Mouse (Mus musculus) forebrain, embryonic 15.5 days (tissue): ENCODE results near the gene Arrdc5. TPM values are rescaled to one million over a fixed set of nuclear protein-coding genes. Genes with fewer than 3 reads are reported as not detected.
"Not testable (repeated sequence)": the region's sequence is repeated elsewhere in the genome, so short reads cannot be mapped to it uniquely, and the experiment has no call there.

Source experiments
- ATAC-seq: fragments of 200-750 bp; cut with Nextera tagmentation; replicated peaks from 2 replicates; pipeline ENCODE4 v1.8.0; 2017; ENCODE audit warnings: mild to moderate bottlenecking, moderate TSS enrichment, moderate library complexity
- H3K27ac ChIP-seq: fragments of 300-500 bp; sonication (generic); replicated peaks from 2 replicates; pipeline ENCODE4 v1.5.1; 2015; ENCODE audit warnings: mild to moderate bottlenecking, inconsistent platforms
- H3K27me3 ChIP-seq: fragments of 300-500 bp; sonication (generic); 2 replicates; pipeline ENCODE4 v1.6.1; 2015; ENCODE audit warnings: inconsistent platforms
- H3K36me3 ChIP-seq: fragments of 300-500 bp; sonication (generic); 2 replicates; pipeline ENCODE4 v1.6.1; 2015; ENCODE audit warnings: mild to moderate bottlenecking, inconsistent platforms
- H3K4me1 ChIP-seq: fragments of 300-500 bp; sonication (generic); 2 replicates; pipeline ENCODE4 v1.6.1; 2015; ENCODE audit warnings: inconsistent platforms
- H3K4me2 ChIP-seq: fragments of 300-500 bp; sonication (generic); replicated peaks from 2 replicates; pipeline ENCODE4 v1.6.1; 2015; ENCODE audit warnings: mild to moderate bottlenecking, inconsistent platforms
- H3K4me3 ChIP-seq: fragments of 300-500 bp; sonication (generic); 2 replicates; pipeline ENCODE4 v1.5.1; 2015; ENCODE audit warnings: mild to moderate bottlenecking, inconsistent platforms
- H3K9ac ChIP-seq: fragments of 300-500 bp; sonication (generic); replicated peaks from 2 replicates; pipeline ENCODE4 v1.6.1; 2015; ENCODE audit warnings: mild to moderate bottlenecking, inconsistent platforms
- H3K9me3 ChIP-seq: fragments of 300-500 bp; sonication (generic); 2 replicates; pipeline ENCODE4 v1.6.1; 2016; ENCODE audit warnings: inconsistent platforms
- WGBS: fragments of 180-500 bp; shearing (Covaris S2); methylation state at CpG from one replicate; pipeline ENCODE4 v1.1.7; 2015; ENCODE audit warnings: mixed read lengths; 5-methylcytosine and 5-hydroxymethylcytosine counted together
- polyA plus RNA-seq: library from polyadenylated mRNA; unstranded; fragments of >200 nt; fragmentation: Nextera tagmentation; extraction: Ambion mirVana; gene quantifications from 2 replicates; pipeline ENCODE4 v1.2.1, GENCODE M21; 2015

Arrdc5 gene
- polyA plus RNA-seq, 1 experiment from 2014 or later, result not detected

GRCm38 (mm10) chr17:56272644-56273043 is 27.4 kb downstream of the Arrdc5 start:
- Histone ChIP-seq H3K9me3 (no peaks in the 10 kb centered on the region), H3K4me2 (no peak overlapping the region), H3K9ac (no peak overlapping the region), H3K4me3 (no peak overlapping the region), H3K27ac (no peak overlapping the region), H3K36me3 (no peaks in the 10 kb centered on the region), H3K4me1 (peaks cover 26% of the 10 kb centered on the region), H3K27me3 (no peaks in the 10 kb centered on the region)
- 79% methylated on average over 3 of the region's 3 CpGs for WGBS
- no peak for ATAC-seq

- H3K27me3 ChIP-seq, result no peaks in the 10 kb centered on the region
Measured at GRCm38 (mm10) chr17:56271609-56272253, 28.4 kb downstream of the Arrdc5 start.

GRCm38 (mm10) chr17:56269741-56270140 is 30.3 kb downstream of the Arrdc5 start:
- WGBS, result 73% methylated on average over 3 of the region's 3 CpGs
- peaks cover 12% of the 10 kb centered on the region for H3K4me1 ChIP-seq

More at GRCm38 (mm10) chr17:56271609-56272253, 28.4 kb downstream of the Arrdc5 start:
- WGBS, result 88% methylated on average over 12 of the region's 12 CpGs
- Histone ChIP-seq H3K4me3 (no peak overlapping the region), H3K36me3 (no peaks in the 10 kb centered on the region), H3K4me2 (no peak overlapping the region), H3K27ac (no peak overlapping the region), H3K9ac (no peak overlapping the region), H3K9me3 (no peaks in the 10 kb centered on the region), H3K4me1 (peaks cover 20% of the 10 kb centered on the region)
- no peak for ATAC-seq

DNA sequence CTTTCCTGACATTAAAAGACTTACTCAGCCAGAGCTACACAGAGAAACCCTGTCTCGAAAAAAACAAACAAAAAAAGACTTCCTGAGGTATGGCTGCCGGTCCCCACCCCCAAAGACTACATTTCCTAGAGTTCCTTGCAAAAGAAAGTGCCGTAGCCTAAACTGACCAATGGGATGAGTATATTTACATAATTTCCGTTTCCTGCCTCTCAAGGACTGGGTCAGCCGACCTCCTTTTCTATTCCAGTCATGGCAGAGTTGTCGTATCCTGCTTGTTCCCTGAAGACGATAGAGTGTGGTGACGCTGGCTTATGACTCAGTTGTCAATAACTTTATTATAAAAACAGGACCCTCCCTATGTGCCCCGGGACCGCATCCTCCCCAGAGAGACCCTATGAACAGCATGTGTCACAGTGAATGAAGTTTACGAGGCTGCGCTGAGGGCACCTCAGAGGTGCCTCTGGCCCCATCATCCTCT is 30.9 kb downstream of the Arrdc5 start:
- peak overlapping the region; percentile 47 for H3K9ac ChIP-seq
- H3K27ac ChIP-seq, result peak overlapping the region; percentile 74
- no peaks in the 10 kb centered on the region for H3K27me3 ChIP-seq
- H3K36me3 ChIP-seq, result 0 out of 2 replicates have a peak, but pooled peaks cover 3% of the 10 kb centered on the region
- peak; percentile 88 for ATAC-seq
- WGBS, result 17% methylated on average over 12 of the region's 12 CpGs
- H3K9me3 ChIP-seq, result no peaks in the 10 kb centered on the region
- peaks cover 12% of the 10 kb centered on the region for H3K4me1 ChIP-seq
- H3K4me3 ChIP-seq, result peak overlapping the region; percentile 42
- peak overlapping the region; percentile 78 for H3K4me2 ChIP-seq

More at GRCm38 (mm10) chr17:56269741-56270140, 30.3 kb downstream of the Arrdc5 start:
- Histone ChIP-seq H3K9me3 (no peaks in the 10 kb centered on the region), H3K27me3 (no peaks in the 10 kb centered on the region), H3K27ac (peak overlapping the region; percentile 74; the same call in 1 of the 2 replicates), H3K9ac (peak overlapping the region; percentile 47), H3K36me3 (0 out of 2 replicates have a peak, but pooled peaks cover 3% of the 10 kb centered on the region), H3K4me2 (peak overlapping the region; percentile 78), H3K4me3 (peak overlapping the region; percentile 42)
- ATAC-seq, result peak; percentile 24; the same call in 1 of the 2 replicates

DNA sequence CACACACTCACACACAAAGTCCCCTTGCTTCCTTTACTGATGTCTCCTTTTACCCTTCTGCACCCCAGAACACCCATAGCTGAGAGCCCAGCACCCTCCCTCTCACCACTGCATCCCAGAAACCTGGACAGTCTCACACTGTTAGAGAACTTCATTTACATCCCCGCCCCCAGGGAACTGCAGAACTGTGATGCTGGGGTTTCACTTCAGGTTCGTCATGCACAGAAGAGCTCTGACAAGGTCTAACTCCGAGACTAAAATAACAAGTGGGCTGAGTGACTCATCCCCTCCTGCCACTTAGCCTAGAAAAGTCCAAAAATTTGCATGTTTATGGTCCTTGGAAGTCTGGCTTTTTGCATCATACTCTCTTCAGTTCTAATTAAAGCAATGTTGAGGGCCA is 33.8 kb downstream of the Arrdc5 start:
- no peak overlapping the region for H3K4me3 ChIP-seq
- H3K27me3 ChIP-seq, result no peaks in the 10 kb centered on the region
- no peak for ATAC-seq
- peaks cover 24% of the 10 kb centered on the region for H3K36me3 ChIP-seq
- H3K4me1 ChIP-seq, result peaks cover 33% of the 10 kb centered on the region
- H3K9ac ChIP-seq, result no peak overlapping the region
- H3K27ac ChIP-seq, result no peak overlapping the region
- H3K4me2 ChIP-seq, result no peak overlapping the region
- H3K9me3 ChIP-seq, result no peaks in the 10 kb centered on the region
- WGBS, result 61% methylated on average over 3 of the region's 3 CpGs

DNA sequence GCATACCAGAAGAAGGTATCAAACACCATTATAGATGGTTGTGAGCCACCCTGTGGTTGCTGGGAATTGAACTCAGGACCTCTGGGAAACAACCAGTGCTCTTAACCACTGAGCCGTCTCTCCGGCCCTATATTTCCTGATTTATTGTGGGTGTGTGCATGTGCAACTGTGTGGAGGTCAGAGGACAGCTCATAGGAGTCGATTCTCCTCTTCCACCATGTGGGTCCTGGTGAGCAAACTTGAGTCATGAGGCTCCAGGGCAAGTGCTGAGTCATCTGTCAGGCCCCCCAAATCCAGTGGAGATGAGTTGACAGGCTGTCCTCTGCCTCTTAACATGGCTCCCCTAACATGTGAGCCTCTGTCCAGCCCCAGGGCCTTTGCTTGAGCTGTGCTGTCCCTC is 34.2 kb downstream of the Arrdc5 start:
- no peak for ATAC-seq
- 93% methylated on average over 3 of the region's 3 CpGs for WGBS
- H3K9ac ChIP-seq, result no peak overlapping the region
- H3K27me3 ChIP-seq, result no peaks in the 10 kb centered on the region
- peaks cover 28% of the 10 kb centered on the region for H3K36me3 ChIP-seq
- peaks cover 37% of the 10 kb centered on the region for H3K4me1 ChIP-seq
- H3K9me3 ChIP-seq, result no peaks in the 10 kb centered on the region
- no peak overlapping the region for H3K4me3 ChIP-seq
- H3K4me2 ChIP-seq, result no peak overlapping the region
- H3K27ac ChIP-seq, result no peak overlapping the region

DNA sequence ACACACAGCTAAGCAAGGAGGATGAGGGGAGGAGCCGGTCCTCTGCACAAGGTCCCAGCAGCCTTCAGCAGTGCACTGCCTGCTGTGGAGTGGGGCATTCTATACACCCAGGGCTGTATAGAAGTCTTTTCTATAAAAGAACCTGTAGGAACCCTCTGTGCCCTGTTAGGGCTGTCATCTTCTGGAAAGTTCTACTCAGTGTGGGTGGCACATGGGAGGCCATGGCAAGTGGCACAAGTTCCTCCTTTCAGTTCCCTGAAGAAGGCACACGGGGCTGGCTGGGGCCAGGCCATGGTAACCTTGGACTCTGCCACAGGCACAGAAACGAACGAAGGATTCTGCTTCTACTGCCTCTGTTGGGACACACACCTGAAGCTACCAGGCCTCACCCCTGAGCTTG is 35.1 kb downstream of the Arrdc5 start:
- no peak for ATAC-seq
- no peak overlapping the region for H3K27ac ChIP-seq
- 92% methylated on average over 4 of the region's 4 CpGs for WGBS
- H3K4me2 ChIP-seq, result no peak overlapping the region
- peaks cover 46% of the 10 kb centered on the region for H3K4me1 ChIP-seq
- H3K36me3 ChIP-seq, result peaks cover 37% of the 10 kb centered on the region
- H3K4me3 ChIP-seq, result no peak overlapping the region
- no peaks in the 10 kb centered on the region for H3K9me3 ChIP-seq
- no peak overlapping the region for H3K9ac ChIP-seq
- H3K27me3 ChIP-seq, result no peaks in the 10 kb centered on the region

GRCm38 (mm10) chr17:56264020-56264419 is 36.1 kb downstream of the Arrdc5 start:
- H3K36me3 ChIP-seq, result peaks cover 47% of the 10 kb centered on the region
- ATAC-seq, result peak; percentile 61
- H3K27me3 ChIP-seq, result no peaks in the 10 kb centered on the region
- no peak overlapping the region for H3K27ac ChIP-seq
- WGBS, result 18% methylated on average over 8 of the region's 8 CpGs
- no peak overlapping the region for H3K4me3 ChIP-seq
- no peaks in the 10 kb centered on the region for H3K9me3 ChIP-seq
- peaks cover 47% of the 10 kb centered on the region for H3K4me1 ChIP-seq
- no peak overlapping the region for H3K4me2 ChIP-seq
- no peak overlapping the region for H3K9ac ChIP-seq

DNA sequence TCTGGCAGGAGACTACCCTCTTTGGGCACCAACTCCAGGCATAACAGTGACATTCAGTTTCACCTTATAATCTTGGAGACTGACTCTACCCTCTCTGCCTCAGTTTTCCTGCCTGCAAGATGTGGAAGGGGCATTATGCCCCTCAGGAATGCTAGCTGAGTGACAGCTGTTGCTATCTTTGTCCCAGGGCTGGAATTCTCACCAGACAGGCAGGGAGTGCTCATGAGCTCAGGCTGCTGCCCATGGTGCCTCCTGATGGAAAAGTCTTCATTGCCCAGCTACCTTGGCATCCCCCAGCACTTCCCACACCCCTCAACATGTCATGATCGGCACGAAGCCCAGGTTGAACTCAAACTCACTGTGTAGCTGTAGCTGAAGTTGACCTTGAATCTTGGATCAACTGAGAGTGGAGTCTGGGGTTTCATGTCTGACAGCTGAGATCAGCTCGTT is 37.4 kb downstream of the Arrdc5 start:
- no peaks in the 10 kb centered on the region for H3K27me3 ChIP-seq
- peaks cover 54% of the 10 kb centered on the region for H3K36me3 ChIP-seq
- H3K27ac ChIP-seq, result no peak overlapping the region
- no peak overlapping the region for H3K4me2 ChIP-seq
- no peak overlapping the region for H3K4me3 ChIP-seq
- H3K4me1 ChIP-seq, result peaks cover 57% of the 10 kb centered on the region
- no peaks in the 10 kb centered on the region for H3K9me3 ChIP-seq
- 91% methylated on average over 3 of the region's 3 CpGs for WGBS
- ATAC-seq, result no peak
- no peak overlapping the region for H3K9ac ChIP-seq

DNA sequence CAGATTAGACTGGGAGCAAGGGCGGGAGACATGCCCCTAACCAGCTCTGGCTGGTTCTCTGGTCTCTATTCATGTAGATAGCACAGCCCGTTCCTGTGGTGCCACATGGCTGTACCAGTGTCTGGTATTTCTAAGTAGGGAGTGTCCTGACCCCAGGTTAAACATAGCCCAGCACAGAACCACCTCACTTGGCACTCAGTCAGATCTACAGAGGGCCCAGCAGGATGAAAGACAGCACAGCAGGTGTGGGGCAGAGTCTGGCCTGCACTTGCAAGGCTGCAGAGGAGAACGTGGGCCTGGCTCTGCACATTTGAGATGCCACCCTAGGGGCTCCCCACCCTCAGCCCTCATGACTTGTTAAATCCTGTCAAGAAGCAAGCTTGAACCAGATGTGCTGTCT is 38.9 kb downstream of the Arrdc5 start:
- H3K4me1 ChIP-seq, result peaks cover 61% of the 10 kb centered on the region
- H3K4me2 ChIP-seq, result no peak overlapping the region
- H3K9me3 ChIP-seq, result no peaks in the 10 kb centered on the region
- H3K36me3 ChIP-seq, result peaks cover 56% of the 10 kb centered on the region
- no peak for ATAC-seq
- no peaks in the 10 kb centered on the region for H3K27me3 ChIP-seq
- H3K27ac ChIP-seq, result no peak overlapping the region
- H3K9ac ChIP-seq, result no peak overlapping the region
- H3K4me3 ChIP-seq, result no peak overlapping the region
- 75% methylated on average over 3 of the region's 3 CpGs for WGBS

DNA sequence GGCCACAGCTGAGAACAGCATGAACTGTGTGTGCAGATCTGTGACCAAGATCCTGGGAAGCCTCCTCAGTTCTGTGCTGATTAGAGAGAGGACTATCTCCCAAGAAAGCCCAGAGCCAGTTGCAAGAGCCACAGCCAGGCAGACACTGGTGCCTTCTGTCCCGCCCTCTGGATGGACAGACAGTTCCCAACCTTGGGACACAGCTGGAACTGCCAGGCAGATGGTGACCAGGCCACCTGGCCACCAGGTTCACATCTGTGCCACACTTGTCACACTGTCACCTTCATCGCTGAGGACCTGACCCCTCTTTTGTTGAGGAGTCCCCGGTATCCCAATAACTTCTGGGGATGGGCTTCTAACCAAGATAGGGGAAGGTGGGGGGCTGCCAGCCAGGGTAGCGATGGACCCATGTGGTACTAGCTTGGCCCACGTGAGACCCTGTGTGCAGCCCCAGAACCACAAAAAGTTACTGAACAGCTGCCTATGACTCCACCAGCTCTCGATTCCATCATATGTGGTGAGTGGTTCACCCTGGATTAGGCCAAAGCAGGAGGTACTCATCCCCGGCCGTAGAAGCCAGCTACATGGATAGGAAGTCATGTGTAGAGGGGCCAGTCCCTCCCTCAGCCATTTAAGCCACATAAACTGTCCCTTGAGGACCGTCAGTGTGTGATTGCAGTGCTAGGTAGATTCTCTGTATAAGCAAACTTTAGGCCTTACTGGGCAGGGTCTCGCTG is 40.6 kb downstream of the Arrdc5 start:
- H3K27ac ChIP-seq, result no peak overlapping the region
- H3K4me3 ChIP-seq, result no peak overlapping the region
- H3K4me2 ChIP-seq, result peak overlapping the region; percentile 6; the same call in 1 of the 2 replicates
- no peaks in the 10 kb centered on the region for H3K27me3 ChIP-seq
- H3K4me1 ChIP-seq, result peaks cover 72% of the 10 kb centered on the region
- no peak for ATAC-seq
- peaks cover 53% of the 10 kb centered on the region for H3K36me3 ChIP-seq
- no peaks in the 10 kb centered on the region for H3K9me3 ChIP-seq
- H3K9ac ChIP-seq, result 0 out of 2 replicates have a peak overlapping the region, but pooled peaks have one; percentile 19
- 91% methylated on average over 10 of the region's 10 CpGs for WGBS

DNA sequence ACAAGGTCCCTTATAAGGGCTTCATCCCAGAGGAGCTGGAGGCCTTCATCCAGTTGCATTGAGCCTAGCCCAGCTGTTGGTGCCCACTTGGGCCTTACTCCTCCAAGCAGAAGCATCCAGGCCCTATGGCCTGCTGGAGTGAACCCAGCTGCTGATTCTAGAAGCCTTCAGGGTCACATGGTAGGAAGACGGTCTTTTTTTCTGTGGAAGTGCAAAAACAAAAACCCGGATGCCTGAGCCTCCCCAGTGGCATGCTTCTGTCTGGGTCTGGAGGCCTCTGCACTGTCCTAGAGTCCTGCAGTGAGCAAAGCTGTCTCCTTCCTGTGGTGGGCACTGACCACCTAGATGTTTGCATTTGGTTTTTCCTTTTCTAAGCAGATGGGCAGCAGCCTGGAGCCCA is 41.3 kb downstream of the Arrdc5 start:
- not testable (repeated sequence) for H3K4me3 ChIP-seq, H3K27me3 ChIP-seq, ATAC-seq, H3K27ac ChIP-seq, H3K9me3 ChIP-seq
- Histone ChIP-seq H3K4me2 (peak overlapping the region; percentile 6; the same call in 1 of the 2 replicates), H3K36me3 (peaks cover 53% of the 10 kb centered on the region), H3K9ac (0 out of 2 replicates have a peak overlapping the region, but pooled peaks have one; percentile 19), H3K4me1 (peaks cover 67% of the 10 kb centered on the region)
- WGBS, result 84% methylated on average over 2 of the region's 2 CpGs
